Mouse (Mus musculus) monocyte, adult 2 months (primary cell): Measurements from ENCODE around the gene Tcl1b4.

Experiments used
- DNase-seq, 2 experiments: peaks; one replicate each; pipeline ENCODE4 v3.0.0; 2022; ENCODE audit warnings: low spot score in 2 of 2, low read depth in 1 of 2

The Tcl1b4 gene

DNA sequence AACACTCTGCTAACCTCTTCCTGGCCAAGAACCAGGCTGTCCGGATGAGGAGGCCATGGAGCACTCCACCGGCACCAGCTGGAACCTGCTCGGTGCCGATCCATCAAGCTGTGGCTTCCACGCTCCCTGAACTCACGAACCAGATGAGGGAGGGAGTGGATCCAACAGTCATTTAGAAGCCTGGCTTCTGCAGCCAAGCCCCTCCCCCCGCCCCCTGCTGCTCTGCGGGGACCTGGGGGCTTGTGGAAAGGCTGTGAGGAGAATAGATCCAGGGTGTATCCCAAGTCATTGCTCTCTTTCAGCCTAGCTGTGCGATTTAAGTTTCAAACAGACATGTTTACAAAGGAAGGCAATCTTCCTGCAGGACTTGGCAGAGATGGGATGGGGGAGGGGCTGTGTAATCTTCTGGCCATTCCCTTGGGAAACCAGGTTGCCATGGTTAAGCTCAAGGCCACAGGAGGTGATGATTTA is 47.0 kb downstream of the Tcl1b4 start:
- DNase-seq = no peak

DNA sequence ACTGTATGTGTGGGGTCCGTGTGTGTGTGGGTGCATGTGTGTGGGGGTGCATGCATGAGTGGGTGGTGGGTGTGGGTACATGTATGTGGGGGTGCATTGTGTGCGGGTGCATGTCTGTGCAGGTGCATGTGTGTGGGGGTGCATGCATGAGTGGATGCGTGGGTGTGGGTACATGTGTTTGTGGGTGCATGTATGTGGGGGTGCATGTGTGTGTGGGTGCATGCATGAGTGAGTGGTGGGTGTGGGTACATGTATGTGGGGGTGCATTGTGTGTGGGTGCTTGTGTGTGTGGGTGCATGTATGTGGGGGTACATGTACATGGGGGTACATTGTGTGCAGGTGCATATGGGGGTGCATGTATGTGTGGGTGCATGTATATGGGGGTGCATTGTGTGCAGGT is 52.0 kb downstream of the Tcl1b4 start:
- no peak for DNase-seq
